Mouse (Mus musculus): Measurements from ENCODE around the gene B4galt3. TPM values are rescaled to one million over a fixed set of nuclear protein-coding genes. Genes with fewer than 3 reads are reported as not detected.
"Not testable (repeated sequence)": the region's sequence is repeated elsewhere in the genome, so short reads cannot be mapped to it uniquely, and the experiment has no call there.

Gene B4galt3
- polyA plus RNA-seq, 1 experiment: 32.3 TPM

DNA sequence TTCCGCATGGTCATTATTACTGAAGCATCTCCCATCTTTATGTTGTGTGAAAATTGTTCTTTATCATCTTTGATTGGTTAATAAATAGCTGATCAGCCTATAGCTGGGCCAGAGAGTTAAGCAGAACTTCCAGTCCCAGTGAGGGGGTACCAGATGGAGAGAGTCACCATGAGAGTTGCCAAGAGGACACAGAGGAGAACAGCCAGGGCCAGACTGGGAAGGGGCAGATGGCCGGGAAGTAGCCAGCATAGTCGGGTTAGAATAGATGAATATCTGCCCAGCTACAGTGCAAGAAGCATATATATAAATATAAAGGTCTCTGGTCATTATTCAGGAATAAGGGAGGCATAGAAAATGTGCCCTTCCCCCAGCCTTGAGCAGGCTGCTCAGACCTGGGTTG lies 28.1 kb downstream of the B4galt3 start:
- no peak for TF ChIP-seq CTCF (IDR thresholded peaks at IDR 0.05; ENCODE audit: control insufficient read depth, insufficient read depth, insufficient replicate concordance, low read depth, low read length)
- TF ChIP-seq POLR2A (IDR thresholded peaks at IDR 0.05; ENCODE audit: control insufficient read depth, low read depth, low read length): no peak
- Histone ChIP-seq H3K4me3 (ENCODE audit: control insufficient read depth, low read depth, low read length) (no peak overlapping the region), H3K36me3 (ENCODE audit: control insufficient read depth, insufficient read depth, low read length) (no peaks in the 10 kb centered on the region), H3K27me3 (ENCODE audit: control insufficient read depth, insufficient read depth, low read length) (no peaks in the 10 kb centered on the region), H3K4me1 (ENCODE audit: control insufficient read depth, insufficient read depth, low read length) (no peaks in the 10 kb centered on the region), H3K27ac (ENCODE audit: control insufficient read depth, insufficient read depth, low read depth, low read length) (no peak overlapping the region)

DNA sequence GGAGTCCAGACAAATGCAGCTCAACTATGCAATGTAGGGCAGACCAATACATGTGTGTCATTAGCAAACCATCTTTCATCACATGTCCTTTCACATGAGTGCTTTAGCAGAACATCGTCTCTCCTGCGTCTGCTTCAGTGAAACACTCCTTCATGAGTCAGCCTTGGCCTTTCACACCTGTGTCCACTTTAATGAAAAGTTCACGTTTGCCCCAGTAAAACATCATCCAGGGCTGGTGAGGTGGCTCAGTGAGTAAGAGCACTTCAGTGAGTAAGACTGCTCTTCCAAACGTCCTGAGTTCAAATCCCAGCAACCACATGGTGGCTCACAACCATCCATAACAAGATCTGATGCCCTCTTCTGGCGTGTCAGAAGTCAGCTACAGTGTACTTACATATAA lies 36.0 kb downstream of the B4galt3 start:
- Histone ChIP-seq H3K27ac (ENCODE audit: control insufficient read depth, insufficient read depth, low read depth, low read length) (peak overlapping the region; percentile 44), H3K4me3 (ENCODE audit: control insufficient read depth, low read depth, low read length) (peak overlapping the region; percentile 67)
- H3K36me3 ChIP-seq (ENCODE audit: control insufficient read depth, insufficient read depth, low read length); H3K27me3 ChIP-seq (ENCODE audit: control insufficient read depth, insufficient read depth, low read length); H3K4me1 ChIP-seq (ENCODE audit: control insufficient read depth, insufficient read depth, low read length): not testable (repeated sequence)

DNA sequence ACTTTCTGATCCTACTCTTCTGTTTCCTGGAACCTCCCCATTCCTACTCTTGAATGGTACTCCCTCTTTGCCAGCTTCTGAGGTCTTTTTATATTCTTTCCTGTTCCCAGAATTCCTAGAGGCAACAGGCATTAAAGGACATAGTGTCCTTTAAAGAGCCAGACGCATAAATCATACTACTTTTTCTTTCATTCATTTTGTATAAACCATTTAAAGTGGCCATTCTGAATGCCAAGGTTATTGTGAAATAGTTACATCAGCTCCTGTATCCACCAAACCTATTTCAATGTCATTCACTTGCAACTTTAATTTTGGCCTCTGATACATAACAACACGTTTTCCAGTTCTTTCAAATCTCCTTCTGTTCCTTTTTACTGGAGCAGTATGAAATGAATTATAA lies 39.2 kb downstream of the B4galt3 start:
- no peak overlapping the region for H3K27ac ChIP-seq (ENCODE audit: control insufficient read depth, insufficient read depth, low read depth, low read length)
- peaks cover 5% of the 10 kb centered on the region for H3K4me1 ChIP-seq (ENCODE audit: control insufficient read depth, insufficient read depth, low read length)
- H3K4me3 ChIP-seq (ENCODE audit: control insufficient read depth, low read depth, low read length): no peak overlapping the region
- TF ChIP-seq POLR2A (IDR thresholded peaks at IDR 0.05; ENCODE audit: control insufficient read depth, low read depth, low read length) (no peak), CTCF (IDR thresholded peaks at IDR 0.05; ENCODE audit: control insufficient read depth, insufficient read depth, insufficient replicate concordance, low read depth, low read length) (no peak)
- H3K36me3 ChIP-seq (ENCODE audit: control insufficient read depth, insufficient read depth, low read length): no peaks in the 10 kb centered on the region
- H3K27me3 ChIP-seq (ENCODE audit: control insufficient read depth, insufficient read depth, low read length): no peaks in the 10 kb centered on the region

DNA sequence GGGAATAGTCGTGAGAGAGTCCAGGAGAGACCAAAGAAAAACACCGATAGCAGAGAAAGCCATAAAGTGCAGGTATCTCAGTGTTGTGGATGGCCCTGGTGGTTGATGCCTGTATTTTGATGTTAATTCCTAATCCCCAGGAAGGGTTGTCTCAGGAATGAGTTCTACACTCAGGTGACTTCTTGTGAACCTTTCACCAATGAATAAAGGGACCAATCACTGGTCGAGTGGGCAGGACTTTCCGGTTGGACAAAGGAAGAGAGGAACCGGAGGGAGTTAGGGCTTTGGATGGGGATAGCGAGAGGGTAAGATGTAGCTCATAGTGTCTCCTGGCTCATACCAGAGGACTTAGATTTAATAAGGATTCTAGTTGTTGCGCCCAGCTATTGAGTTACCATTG lies 49.6 kb downstream of the B4galt3 start:
- no peak overlapping the region for H3K4me3 ChIP-seq (ENCODE audit: control insufficient read depth, low read depth, low read length)

DNA sequence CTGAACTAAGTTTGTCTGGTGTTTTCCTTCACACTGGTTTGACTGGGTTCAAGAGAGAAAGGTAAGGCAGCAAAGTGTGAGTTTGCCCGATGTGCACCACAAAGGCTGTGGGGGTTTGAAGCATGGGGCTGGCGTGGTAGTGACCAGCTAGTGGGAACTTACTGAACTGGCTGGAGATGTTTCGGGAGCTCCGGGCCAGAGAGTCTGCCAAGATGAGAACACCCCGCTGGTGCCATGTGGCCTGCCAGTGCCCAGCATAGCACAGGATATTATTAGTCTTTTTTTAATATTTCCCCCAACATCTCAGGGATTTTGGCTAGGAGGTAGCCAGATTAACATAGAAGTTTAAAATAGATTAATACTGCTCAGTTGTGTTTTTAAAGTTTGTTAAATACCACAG lies 50.0 kb downstream of the B4galt3 start:
- TF ChIP-seq CTCF (IDR thresholded peaks at IDR 0.05; ENCODE audit: control insufficient read depth, insufficient read depth, insufficient replicate concordance, low read depth, low read length) (no peak), POLR2A (IDR thresholded peaks at IDR 0.05; ENCODE audit: control insufficient read depth, low read depth, low read length) (no peak)
- no peak overlapping the region for H3K27ac ChIP-seq (ENCODE audit: control insufficient read depth, insufficient read depth, low read depth, low read length)
- H3K4me1 ChIP-seq (ENCODE audit: control insufficient read depth, insufficient read depth, low read length): no peaks in the 10 kb centered on the region
- no peak overlapping the region for H3K4me3 ChIP-seq (ENCODE audit: control insufficient read depth, low read depth, low read length)
- H3K27me3 ChIP-seq (ENCODE audit: control insufficient read depth, insufficient read depth, low read length): no peaks in the 10 kb centered on the region
- no peaks in the 10 kb centered on the region for H3K36me3 ChIP-seq (ENCODE audit: control insufficient read depth, insufficient read depth, low read length)

More for the DNA sequence above, 49.6 kb downstream of the B4galt3 start:
- no peaks in the 10 kb centered on the region for H3K27me3 ChIP-seq (ENCODE audit: control insufficient read depth, insufficient read depth, low read length)
- no peak overlapping the region for H3K27ac ChIP-seq (ENCODE audit: control insufficient read depth, insufficient read depth, low read depth, low read length)
- H3K36me3 ChIP-seq (ENCODE audit: control insufficient read depth, insufficient read depth, low read length): no peaks in the 10 kb centered on the region
- H3K4me1 ChIP-seq (ENCODE audit: control insufficient read depth, insufficient read depth, low read length): no peaks in the 10 kb centered on the region
- TF ChIP-seq POLR2A (IDR thresholded peaks at IDR 0.05; ENCODE audit: control insufficient read depth, low read depth, low read length): no peak
- TF ChIP-seq CTCF (IDR thresholded peaks at IDR 0.05; ENCODE audit: control insufficient read depth, insufficient read depth, insufficient replicate concordance, low read depth, low read length): no peak

DNA sequence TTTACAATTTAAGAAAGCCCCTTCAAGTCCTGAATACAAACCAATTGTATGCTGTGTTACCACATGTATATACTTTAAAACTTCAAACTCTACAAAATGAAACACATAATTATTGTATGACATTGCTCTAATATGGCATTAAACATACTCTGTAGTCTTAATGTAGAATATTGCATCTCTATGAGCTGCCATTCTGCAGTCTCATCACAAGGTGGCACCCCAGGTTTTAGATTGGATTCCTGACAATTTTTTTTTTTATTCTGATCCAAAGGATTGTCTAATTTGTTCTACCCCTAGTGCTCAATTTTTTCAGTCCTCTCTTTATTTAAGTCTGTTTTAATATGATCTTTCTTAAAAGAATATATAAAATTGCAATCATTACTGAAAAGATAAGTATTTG lies 51.3 kb downstream of the B4galt3 start:
- Histone ChIP-seq H3K4me3 (ENCODE audit: control insufficient read depth, low read depth, low read length) (no peak overlapping the region), H3K27me3 (ENCODE audit: control insufficient read depth, insufficient read depth, low read length) (no peaks in the 10 kb centered on the region), H3K27ac (ENCODE audit: control insufficient read depth, insufficient read depth, low read depth, low read length) (no peak overlapping the region), H3K4me1 (ENCODE audit: control insufficient read depth, insufficient read depth, low read length) (no peaks in the 10 kb centered on the region), H3K36me3 (ENCODE audit: control insufficient read depth, insufficient read depth, low read length) (no peaks in the 10 kb centered on the region)
- no peak for TF ChIP-seq CTCF (IDR thresholded peaks at IDR 0.05; ENCODE audit: control insufficient read depth, insufficient read depth, insufficient replicate concordance, low read depth, low read length)
- no peak for TF ChIP-seq POLR2A (IDR thresholded peaks at IDR 0.05; ENCODE audit: control insufficient read depth, low read depth, low read length)

DNA sequence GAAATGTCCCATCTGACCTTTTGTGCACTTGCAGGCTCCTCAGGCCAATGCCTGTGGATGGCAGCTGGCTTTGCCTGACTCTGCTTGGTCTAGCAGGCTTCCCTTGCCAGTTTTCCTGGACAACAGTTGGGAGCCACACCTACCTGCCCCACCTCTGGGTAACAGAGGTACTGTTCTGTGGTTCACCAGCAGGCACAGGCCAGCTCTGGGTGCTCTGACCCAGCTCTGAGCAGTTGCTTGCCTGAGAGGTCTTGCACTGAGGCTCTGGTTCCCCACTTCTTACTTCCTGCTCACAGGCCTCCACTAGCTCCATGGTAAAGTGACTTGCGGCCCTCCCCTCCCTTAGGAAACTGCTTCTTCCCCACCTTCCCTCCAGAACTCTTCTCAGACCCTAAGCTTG lies 51.9 kb downstream of the B4galt3 start:
- no peak overlapping the region for H3K4me3 ChIP-seq (ENCODE audit: control insufficient read depth, low read depth, low read length)
- TF ChIP-seq POLR2A (IDR thresholded peaks at IDR 0.05; ENCODE audit: control insufficient read depth, low read depth, low read length): no peak
- TF ChIP-seq CTCF (IDR thresholded peaks at IDR 0.05; ENCODE audit: control insufficient read depth, insufficient read depth, insufficient replicate concordance, low read depth, low read length): no peak
- no peaks in the 10 kb centered on the region for H3K4me1 ChIP-seq (ENCODE audit: control insufficient read depth, insufficient read depth, low read length)
- H3K36me3 ChIP-seq (ENCODE audit: control insufficient read depth, insufficient read depth, low read length): no peaks in the 10 kb centered on the region
- no peaks in the 10 kb centered on the region for H3K27me3 ChIP-seq (ENCODE audit: control insufficient read depth, insufficient read depth, low read length)
- no peak overlapping the region for H3K27ac ChIP-seq (ENCODE audit: control insufficient read depth, insufficient read depth, low read depth, low read length)

DNA sequence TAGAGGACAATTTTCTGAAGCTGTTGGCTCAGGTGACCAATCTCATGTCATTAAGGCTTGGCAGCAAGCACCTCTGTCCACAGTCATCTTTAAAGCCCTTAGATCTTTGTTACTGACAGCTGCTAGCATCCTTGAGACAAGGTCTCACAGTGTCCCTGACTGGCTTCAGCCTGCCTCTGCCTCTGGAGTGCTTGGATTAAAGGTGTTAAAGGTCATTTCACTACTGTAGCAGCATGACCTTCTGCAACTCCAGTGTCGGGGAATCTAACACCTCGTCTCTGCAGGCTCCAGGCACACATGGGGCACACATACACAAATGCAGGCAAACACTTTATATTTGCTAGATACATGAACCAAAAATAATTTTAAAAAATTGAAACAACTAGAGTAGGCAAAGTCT lies 55.4 kb downstream of the B4galt3 start:
- TF ChIP-seq CTCF (IDR thresholded peaks at IDR 0.05; ENCODE audit: control insufficient read depth, insufficient read depth, insufficient replicate concordance, low read depth, low read length) (no peak), POLR2A (IDR thresholded peaks at IDR 0.05; ENCODE audit: control insufficient read depth, low read depth, low read length) (no peak)
- Histone ChIP-seq H3K36me3 (ENCODE audit: control insufficient read depth, insufficient read depth, low read length) (no peaks in the 10 kb centered on the region), H3K4me3 (ENCODE audit: control insufficient read depth, low read depth, low read length) (no peak overlapping the region), H3K27me3 (ENCODE audit: control insufficient read depth, insufficient read depth, low read length) (no peaks in the 10 kb centered on the region), H3K4me1 (ENCODE audit: control insufficient read depth, insufficient read depth, low read length) (peaks cover 8% of the 10 kb centered on the region), H3K27ac (ENCODE audit: control insufficient read depth, insufficient read depth, low read depth, low read length) (no peak overlapping the region)

Other genes with a start within 250 kb of the B4galt3 start
- 30.9 and 52.1 TPM in 2 replicates for gene Fcgr3, start 205.4 kb upstream of the B4galt3 start, polyA plus RNA-seq (2012; rRNA removed)
- 309 and 314 TPM in 2 replicates for gene Cfap126, start 156.4 kb upstream of the B4galt3 start, polyA plus RNA-seq (2012; rRNA removed)
- 85.3 and 105 TPM in 2 replicates for gene Sdhc, start 119.7 kb upstream of the B4galt3 start, polyA plus RNA-seq (2012; rRNA removed)
- gene Mpz, start 119.6 kb upstream of the B4galt3 start, polyA plus RNA-seq (2012; rRNA removed): 2.8 and 3.0 TPM in 2 replicates
- 2.9 and 4.6 TPM in 2 replicates for gene Pcp4l1, start 74.1 kb upstream of the B4galt3 start, polyA plus RNA-seq (2012; rRNA removed)
- 0.04 and 0.16 TPM in 2 replicates for gene Nr1i3, start 56.4 kb upstream of the B4galt3 start, polyA plus RNA-seq (2012; rRNA removed)
- 4.5 and 6.5 TPM in 2 replicates for gene Tomm40l, start 47.8 kb upstream of the B4galt3 start, polyA plus RNA-seq (2012; rRNA removed)
- gene Apoa2, start 45.3 kb upstream of the B4galt3 start, polyA plus RNA-seq (2012; rRNA removed): 8.0 and 8.3 TPM in 2 replicates
- gene Fcer1g, start 36.0 kb upstream of the B4galt3 start, polyA plus RNA-seq (2012; rRNA removed): 5.8 and 8.2 TPM in 2 replicates
- 0.52 and 1.0 TPM in 2 replicates for gene Adamts4, start 19.9 kb upstream of the B4galt3 start, polyA plus RNA-seq (2012; rRNA removed)
- gene Ndufs2, start 18.9 kb upstream of the B4galt3 start, polyA plus RNA-seq (2012; rRNA removed): 86.0 and 91.4 TPM in 2 replicates
- 7.1 and 8.7 TPM in 2 replicates for gene Ppox, start 10.9 kb downstream of the B4galt3 start, polyA plus RNA-seq (2012; rRNA removed)
- 38.4 and 38.7 TPM in 2 replicates for gene Usp21, start 17.7 kb downstream of the B4galt3 start, polyA plus RNA-seq (2012; rRNA removed)
- 19.1 and 20.0 TPM in 2 replicates for gene Ufc1, start 24.7 kb downstream of the B4galt3 start, polyA plus RNA-seq (2012; rRNA removed)
- 158 and 176 TPM in 2 replicates for gene Dedd, start 58.8 kb downstream of the B4galt3 start, polyA plus RNA-seq (2012; rRNA removed)
- 74.2 and 82.8 TPM in 2 replicates for gene Nit1, start 75.3 kb downstream of the B4galt3 start, polyA plus RNA-seq (2012; rRNA removed)
- gene Pfdn2, start 75.3 kb downstream of the B4galt3 start, polyA plus RNA-seq (2012; rRNA removed): 23.9 and 25.8 TPM in 2 replicates
- 10.6 and 10.9 TPM in 2 replicates for gene Klhdc9, start 90.5 kb downstream of the B4galt3 start, polyA plus RNA-seq (2012; rRNA removed)
- gene Nectin4, start 99.8 kb downstream of the B4galt3 start, polyA plus RNA-seq (2012; rRNA removed): 6.5 and 8.5 TPM in 2 replicates
- gene Arhgap30, start 118.6 kb downstream of the B4galt3 start, polyA plus RNA-seq (2012; rRNA removed): 8.0 and 11.5 TPM in 2 replicates
- gene Usf1, start 141.0 kb downstream of the B4galt3 start, polyA plus RNA-seq (2012; rRNA removed): 24.4 and 28.8 TPM in 2 replicates
- gene Tstd1, start 148.5 kb downstream of the B4galt3 start, polyA plus RNA-seq (2012; rRNA removed): 0.82 and 1.4 TPM in 2 replicates
- 20.2 and 28.6 TPM in 2 replicates for gene F11r, start 167.2 kb downstream of the B4galt3 start, polyA plus RNA-seq (2012; rRNA removed)
- 2.2 TPM in 2 replicates for gene Alyref2, start 233.2 kb downstream of the B4galt3 start, polyA plus RNA-seq (2012; rRNA removed)